Mouse (Mus musculus): Measurements from ENCODE around the gene Pnrc2. TPM values are rescaled to one million over a fixed set of nuclear protein-coding genes. Genes with fewer than 3 reads are reported as not detected.
A peak's percentile ranks its signal among the peaks of the same experiment; 100 is the strongest.

Pnrc2 gene
- total and polyA plus RNA-seq, 3 experiments, result 48.0 to 76.3 (median 49.8) TPM

- Histone ChIP-seq H3K36me3 (ENCODE audit: control insufficient read depth in 1 of 2, insufficient read depth in 2 of 2, low read length in 2 of 2) (peaks cover 30 to 58% of the 10 kb centered on the region in 2 experiments), H3K27me3 (ENCODE audit: control insufficient read depth in 1 of 2, insufficient read depth in 2 of 2, low read length in 2 of 2) (no peaks in the 10 kb centered on the region), H3K79me2 (ENCODE audit: control insufficient read depth, insufficient read depth, low read length, poor library complexity) (peaks cover 31% of the 10 kb centered on the region), H3K27ac (ENCODE audit: control insufficient read depth, low read depth, low read length) (no peak overlapping the region), H3K4me1 (ENCODE audit: control insufficient read depth in 1 of 2, insufficient read depth in 2 of 2, low read length in 2 of 2) (peaks cover 21 to 23% of the 10 kb centered on the region in 2 experiments), H3K9me3 (replicated peaks; ENCODE audit: insufficient read depth, low read length) (no peaks in the 10 kb centered on the region), H3K9ac (ENCODE audit: control insufficient read depth, low read depth, low read length, poor library complexity, severe bottlenecking) (0 out of 2 replicates have a peak overlapping the region, but pooled peaks have one; percentile 1), H3K4me3 (ENCODE audit: control insufficient read depth in 1 of 2, insufficient read depth in 1 of 2, low read depth in 2 of 2, low read length in 2 of 2) (no peak overlapping the region)
- peak; percentile 71 for TF ChIP-seq POLR2AphosphoS2 (IDR thresholded peaks at IDR 0.05; ENCODE audit: low read length)
- TF ChIP-seq BHLHE40 (IDR thresholded peaks at IDR 0.05; ENCODE audit: borderline replicate concordance, low read depth, low read length), result no peak
- peak; percentile 71; the same call in 1 of the 2 replicates for TF ChIP-seq ZNF384 (IDR thresholded peaks at IDR 0.05; ENCODE audit: low read depth, low read length)
- TF ChIP-seq ZMIZ1 (IDR thresholded peaks at IDR 0.05; ENCODE audit: low read depth, low read length), result peak; percentile 74
- peak; percentile 33 for DNase-seq (ENCODE audit: low read depth, low spot score)
Observed at GRCm38 (mm10) chr4:135870227-135871023, 3.2 kb downstream of the Pnrc2 start.

DNA sequence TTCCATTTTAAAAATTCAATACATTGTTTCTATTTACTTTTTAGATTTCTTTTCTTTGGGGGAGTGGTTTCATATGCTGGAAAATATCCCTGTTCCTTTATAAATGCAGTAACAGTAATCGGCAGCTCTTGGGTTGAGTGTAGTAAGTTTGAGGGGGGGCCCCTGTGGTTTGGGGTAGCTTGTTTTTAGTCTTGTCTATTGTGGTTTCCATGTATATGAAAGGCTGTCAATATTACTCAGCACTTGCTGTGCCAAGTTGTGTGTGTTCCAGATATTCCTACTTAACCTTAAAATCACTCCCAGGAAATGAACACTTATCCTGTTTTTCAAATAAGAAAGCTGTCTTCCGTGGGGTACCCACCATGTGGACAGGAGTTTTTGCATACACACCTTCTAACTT is 4.7 kb downstream of the Pnrc2 start:
- Histone ChIP-seq H3K4me1 (ENCODE audit: control insufficient read depth in 1 of 2, insufficient read depth in 2 of 2, low read length in 2 of 2) (peaks cover 7 to 11% of the 10 kb centered on the region in 2 experiments), H3K9ac (ENCODE audit: control insufficient read depth, low read depth, low read length, poor library complexity, severe bottlenecking) (no peak overlapping the region), H3K4me3 (ENCODE audit: control insufficient read depth in 1 of 2, insufficient read depth in 1 of 2, low read depth in 2 of 2, low read length in 2 of 2) (no peak overlapping the region), H3K27me3 (ENCODE audit: control insufficient read depth in 1 of 2, insufficient read depth in 2 of 2, low read length in 2 of 2) (no peaks in the 10 kb centered on the region), H3K36me3 (ENCODE audit: control insufficient read depth in 1 of 2, insufficient read depth in 2 of 2, low read length in 2 of 2) (peaks cover 30 to 44% of the 10 kb centered on the region in 2 experiments), H3K27ac (ENCODE audit: control insufficient read depth, low read depth, low read length) (peak overlapping the region; percentile 45; the same call in 1 of the 2 replicates), H3K9me3 (replicated peaks; ENCODE audit: insufficient read depth, low read length) (no peaks in the 10 kb centered on the region), H3K79me2 (ENCODE audit: control insufficient read depth, insufficient read depth, low read length, poor library complexity) (peaks cover 29% of the 10 kb centered on the region)
- no peak for TF ChIP-seq E2F4 (IDR thresholded peaks at IDR 0.05; ENCODE audit: borderline replicate concordance, low read depth, low read length)
- no peak for TF ChIP-seq MXI1 (IDR thresholded peaks at IDR 0.05; ENCODE audit: low read depth, low read length)
- TF ChIP-seq POLR2AphosphoS2 (IDR thresholded peaks at IDR 0.05; ENCODE audit: low read length), result no peak
- TF ChIP-seq EP300 (IDR thresholded peaks at IDR 0.05; ENCODE audit: low read depth in 1 of 2, low read length in 2 of 2), result no peak
- TF ChIP-seq USF1 (IDR thresholded peaks at IDR 0.05; ENCODE audit: low read depth, low read length), result no peak
- no peak for TF ChIP-seq TCF12 (IDR thresholded peaks at IDR 0.05; ENCODE audit: low read depth, low read length)
- no peak for TF ChIP-seq SIN3A (IDR thresholded peaks at IDR 0.05; ENCODE audit: low read length)
- TF ChIP-seq HCFC1 (IDR thresholded peaks at IDR 0.05; ENCODE audit: low read depth, low read length), result no peak
- no peak for TF ChIP-seq MYC (IDR thresholded peaks at IDR 0.05; ENCODE audit: low read depth, low read length)
- TF ChIP-seq MYB (IDR thresholded peaks at IDR 0.05; ENCODE audit: low read depth, low read length), result no peak
- no peak for TF ChIP-seq GATA1 (IDR thresholded peaks at IDR 0.05; ENCODE audit: low read depth, low read length)
- peak; percentile 47 for DNase-seq (ENCODE audit: low read depth, low spot score)

Data from MEL (cell line).